Mouse (Mus musculus) thymus, adult 18-20 months (tissue): ENCODE data around the gene Gal3st3.
"Not testable (repeated sequence)": the region's sequence is repeated elsewhere in the genome, so short reads cannot be mapped to it uniquely, and the experiment has no call there.

Source experiments
- DNase-seq, 2 experiments: peaks; one replicate each; pipeline ENCODE4 v3.0.0; 2022; ENCODE audit warnings: mixed read lengths in 2 of 2

The Gal3st3 gene

GRCm38 (mm10) chr19:5309025-5309424, 10.9 kb downstream of the Gal3st3 start:
- no peak for DNase-seq

- DNase-seq: no peak
Observed at GRCm38 (mm10) chr19:5313189-5313588, 15.1 kb downstream of the Gal3st3 start.

GRCm38 (mm10) chr19:5323801-5324200, 25.7 kb downstream of the Gal3st3 start:
- peak; percentile 35 to 39 for DNase-seq

GRCm38 (mm10) chr19:5327970-5328369, 29.8 kb downstream of the Gal3st3 start:
- no peak for DNase-seq

GRCm38 (mm10) chr19:5334741-5335140, 36.6 kb downstream of the Gal3st3 start:
- no peak for DNase-seq

GRCm38 (mm10) chr19:5335441-5335840, 37.3 kb downstream of the Gal3st3 start, which contains the start of gene Catsper1:
Gene Catsper1 (plus strand): TSS chr19:5335741.
- DNase-seq: no peak

- DNase-seq: peak; percentile 37 to 53
Observed at GRCm38 (mm10) chr19:5337975-5338374, 39.8 kb downstream of the Gal3st3 start.

- DNase-seq: no peak
Observed at GRCm38 (mm10) chr19:5341360-5341759, 43.2 kb downstream of the Gal3st3 start.

GRCm38 (mm10) chr19:5345297-5346131, 47.4 kb downstream of the Gal3st3 start:
- no peak for DNase-seq

GRCm38 (mm10) chr19:5348064-5348463, 49.9 kb downstream of the Gal3st3 start:
- no peak for DNase-seq

GRCm38 (mm10) chr19:5348526-5349501, 50.7 kb downstream of the Gal3st3 start:
- no peak for DNase-seq

- DNase-seq: not testable (repeated sequence)
Observed at GRCm38 (mm10) chr19:5349502-5349873, 51.4 kb downstream of the Gal3st3 start, which contains the start of gene Cst6. Gene Cst6 (minus strand): TSS chr19:5349574.

GRCm38 (mm10) chr19:5353609-5354008, 55.5 kb downstream of the Gal3st3 start:
- DNase-seq: no peak

GRCm38 (mm10) chr19:5356080-5356479, 57.9 kb downstream of the Gal3st3 start:
- DNase-seq: no peak
